Mouse (Mus musculus) testis, adult 2 months (tissue): ENCODE measurements around the gene Mettl16. TPM values are rescaled to one million over a fixed set of nuclear protein-coding genes. Genes with fewer than 3 reads are reported as not detected.

Experiments
- H3K27ac ChIP-seq: fragments of 200-500 bp; 2 replicates; pipeline ENCODE4 v1.5.1; 2012; ENCODE audit warnings: low read depth, low read length; ENCODE audit not compliant: control insufficient read depth, insufficient read depth
- H3K27me3 ChIP-seq: fragments of 200-500 bp; 2 replicates; pipeline ENCODE4 v1.6.1; 2012; ENCODE audit warnings: mild to moderate bottlenecking, low read length, moderate library complexity; ENCODE audit not compliant: control insufficient read depth, insufficient read depth
- H3K36me3 ChIP-seq: fragments of 200-500 bp; 2 replicates; pipeline ENCODE4 v1.6.1; 2012; ENCODE audit warnings: mild to moderate bottlenecking, low read length; ENCODE audit not compliant: control insufficient read depth, insufficient read depth
- H3K4me1 ChIP-seq: fragments of 200-500 bp; 2 replicates; pipeline ENCODE4 v1.6.1; 2012; ENCODE audit warnings: low read length; ENCODE audit not compliant: control insufficient read depth, insufficient read depth
- H3K4me3 ChIP-seq: fragments of 200-500 bp; 2 replicates; pipeline ENCODE4 v1.5.1; 2012; ENCODE audit warnings: low read depth, mild to moderate bottlenecking, low read length, moderate library complexity, mixed read lengths; ENCODE audit not compliant: control insufficient read depth
- CTCF ChIP-seq: fragments of 200-500 bp; IDR thresholded peaks from 2 replicates; pipeline ENCODE4 v1.5.1; 2012; ENCODE audit warnings: low read depth, mild to moderate bottlenecking, inconsistent platforms, low read length, moderate library complexity; ENCODE audit not compliant: control insufficient read depth, insufficient read depth, insufficient replicate concordance
- POLR2A ChIP-seq: fragments of 200-500 bp; IDR thresholded peaks from 2 replicates; pipeline ENCODE4 v1.6.1; 2012; ENCODE audit warnings: low read depth, mild to moderate bottlenecking, inconsistent platforms, low read length, moderate library complexity; ENCODE audit not compliant: control insufficient read depth
- polyA plus RNA-seq: library from polyadenylated mRNA; depleted of rRNA; stranded (reverse); fragments of >200 nt; gene quantifications from 2 replicates; pipeline ENCODE4 v1.2.3, GENCODE M21; 2012; rRNA removed

Gene Mettl16
- 5.3 and 6.4 TPM in 2 replicates for polyA plus RNA-seq

GRCm38 (mm10) chr11:74770595-74771207 lies at the start of gene Mettl16:
Gene Mettl16 (plus strand): TSS chr11:74770830.
- peak; percentile 99 for TF ChIP-seq POLR2A
- no peak for TF ChIP-seq CTCF
- H3K4me1 ChIP-seq = peaks cover 2% of the 10 kb centered on the region; the same call in 1 of the 2 replicates

GRCm38 (mm10) chr11:74721141-74721540 lies 49.5 kb upstream of the Mettl16 start:
- no peak for TF ChIP-seq POLR2A
- no peaks in the 10 kb centered on the region for H3K27me3 ChIP-seq
- H3K4me3 ChIP-seq = no peak overlapping the region
- no peaks in the 10 kb centered on the region for H3K36me3 ChIP-seq
- H3K4me1 ChIP-seq = no peaks in the 10 kb centered on the region; the same call in 1 of the 2 replicates
- no peak overlapping the region for H3K27ac ChIP-seq

More at GRCm38 (mm10) chr11:74770595-74771207, at the start of gene Mettl16:
- Histone ChIP-seq H3K27me3 (no peaks in the 10 kb centered on the region), H3K4me3 (peak within 1 kb of the TSS; percentile 96), H3K27ac (peak within 1 kb of the TSS; percentile 84), H3K36me3 (no peaks in the 10 kb centered on the region)

- TF ChIP-seq CTCF (no peak), POLR2A (no peak)
- H3K27ac ChIP-seq = no peak overlapping the region
- no peaks in the 10 kb centered on the region; the same call in 1 of the 2 replicates for H3K4me1 ChIP-seq
- H3K27me3 ChIP-seq = no peaks in the 10 kb centered on the region
- H3K4me3 ChIP-seq = no peak overlapping the region
- no peaks in the 10 kb centered on the region for H3K36me3 ChIP-seq
Measured at GRCm38 (mm10) chr11:74721971-74722370, 48.7 kb upstream of the Mettl16 start.

GRCm38 (mm10) chr11:74723357-74724234 lies 47.0 kb upstream of the Mettl16 start:
- no peaks in the 10 kb centered on the region for H3K36me3 ChIP-seq
- TF ChIP-seq POLR2A (peak; percentile 35), CTCF (no peak)
- peak overlapping the region; percentile 99 for H3K27ac ChIP-seq
- H3K27me3 ChIP-seq = no peaks in the 10 kb centered on the region
- peak overlapping the region; percentile 97 for H3K4me3 ChIP-seq
- no peaks in the 10 kb centered on the region; the same call in 1 of the 2 replicates for H3K4me1 ChIP-seq

- no peaks in the 10 kb centered on the region for H3K36me3 ChIP-seq
- TF ChIP-seq CTCF = peak; percentile 22; the same call in 1 of the 2 replicates
- TF ChIP-seq POLR2A = peak; percentile 96
- H3K4me1 ChIP-seq = no peaks in the 10 kb centered on the region; the same call in 1 of the 2 replicates
- H3K4me3 ChIP-seq = peak within 1 kb of the TSS; percentile 97
- H3K27ac ChIP-seq = peak within 1 kb of the TSS; percentile 99
- no peaks in the 10 kb centered on the region for H3K27me3 ChIP-seq
Measured at GRCm38 (mm10) chr11:74724235-74724791, 46.3 kb upstream of the Mettl16 start, which contains the start of gene Pafah1b1. Gene Pafah1b1 (minus strand): TSS chr11:74724670.

GRCm38 (mm10) chr11:74725181-74725580 lies 45.4 kb upstream of the Mettl16 start:
- no peak overlapping the region for H3K4me3 ChIP-seq

GRCm38 (mm10) chr11:74734917-74735316 lies 35.7 kb upstream of the Mettl16 start:
- no peak overlapping the region for H3K4me3 ChIP-seq
- TF ChIP-seq CTCF (no peak), POLR2A (no peak)
- no peaks in the 10 kb centered on the region for H3K27me3 ChIP-seq
- no peak overlapping the region for H3K27ac ChIP-seq
- H3K4me1 ChIP-seq = no peaks in the 10 kb centered on the region
- H3K36me3 ChIP-seq = no peaks in the 10 kb centered on the region

More at GRCm38 (mm10) chr11:74725181-74725580, 45.4 kb upstream of the Mettl16 start:
- no peaks in the 10 kb centered on the region for H3K36me3 ChIP-seq
- TF ChIP-seq CTCF (no peak), POLR2A (no peak)
- H3K27me3 ChIP-seq = no peaks in the 10 kb centered on the region
- no peak overlapping the region for H3K27ac ChIP-seq
- no peaks in the 10 kb centered on the region; the same call in 1 of the 2 replicates for H3K4me1 ChIP-seq
